Mouse (Mus musculus) retina, embryonic 14.5 days (tissue): ENCODE data around the gene Fam120a.

Source experiments
- DNase-seq: peaks from one replicate; pipeline ENCODE4 v3.0.0-alpha.2; 2015; ENCODE audit warnings: low spot score

Fam120a gene

GRCm38 (mm10) chr13:48965559-48966525 is 2.0 kb downstream of the Fam120a start:
- peak; percentile 74 for DNase-seq

DNA sequence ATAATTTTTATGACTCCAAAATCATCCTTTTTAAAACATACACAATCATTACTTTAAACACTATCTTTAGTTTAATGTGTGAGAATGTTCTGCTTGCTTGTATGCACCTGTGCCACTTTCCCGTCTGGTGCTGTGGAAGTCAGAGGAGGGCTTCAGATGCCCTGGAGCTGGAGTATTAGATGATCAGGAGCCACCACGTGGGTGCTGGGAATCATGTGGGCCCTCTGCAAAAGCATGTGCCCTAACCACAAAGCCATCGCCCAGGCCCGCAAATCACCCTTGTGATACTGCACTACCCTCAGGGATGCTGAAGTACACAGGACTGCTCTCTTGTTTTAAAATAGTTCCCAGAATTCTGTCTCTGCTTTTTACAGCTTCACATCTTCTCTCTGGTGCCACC is 3.0 kb downstream of the Fam120a start:
- DNase-seq, result no peak

DNA sequence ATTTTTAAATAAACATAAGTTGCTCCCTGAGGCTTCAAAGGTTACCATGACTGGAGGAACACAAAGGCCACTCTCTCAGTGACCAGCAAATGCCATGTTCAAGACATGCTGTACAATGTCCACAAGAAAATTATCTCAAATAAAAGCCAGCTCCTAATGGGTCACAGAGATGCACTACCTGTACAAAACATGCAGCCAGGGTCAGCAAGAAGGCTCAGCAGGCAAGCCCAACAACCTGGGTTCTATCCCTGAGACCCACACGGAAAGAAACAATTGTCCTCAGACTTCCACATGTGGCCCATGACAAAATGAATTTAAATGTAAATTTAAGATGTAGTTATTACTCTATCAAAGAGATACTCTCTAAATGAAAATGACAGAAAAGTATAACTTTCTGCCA is 4.7 kb downstream of the Fam120a start:
- DNase-seq, result no peak

DNA sequence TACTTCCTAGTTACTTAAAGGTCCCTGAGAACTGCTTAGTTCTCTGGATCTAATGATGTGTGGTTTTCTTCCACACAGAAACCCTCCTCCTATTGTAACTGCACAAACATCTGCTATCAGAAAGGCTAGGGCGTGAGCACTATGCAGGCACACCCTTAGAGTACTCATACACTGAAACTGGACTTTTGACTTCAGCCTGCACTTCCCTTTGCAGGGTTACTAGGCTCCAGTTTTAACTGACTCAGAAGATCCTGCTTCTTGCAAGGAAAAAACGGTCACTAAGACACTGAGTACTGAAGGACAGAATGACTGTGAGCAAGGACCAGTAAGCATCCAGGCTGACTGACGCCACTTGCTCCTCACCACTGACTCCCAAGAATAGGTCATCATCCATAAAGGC is 5.3 kb downstream of the Fam120a start:
- DNase-seq, result no peak

DNA sequence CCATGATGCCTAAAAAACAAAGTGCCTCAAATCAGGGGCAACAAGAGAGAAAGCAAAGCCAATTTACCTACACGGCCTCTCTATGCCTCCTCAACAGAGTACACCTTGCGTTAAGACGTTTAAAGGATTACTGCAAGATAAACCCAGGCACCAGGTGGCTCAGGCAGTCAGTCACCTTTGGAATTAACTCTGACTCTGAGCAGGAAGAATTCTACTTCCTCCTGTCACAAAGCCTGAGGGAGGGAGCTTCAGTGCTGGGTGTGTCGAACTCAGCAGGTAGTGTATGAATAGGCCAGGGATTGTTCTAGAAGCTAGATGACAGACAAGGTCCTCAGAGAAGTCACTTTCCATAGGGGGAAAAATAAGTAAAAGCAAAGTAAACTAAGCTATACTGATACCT is 9.2 kb downstream of the Fam120a start:
- no peak for DNase-seq

DNA sequence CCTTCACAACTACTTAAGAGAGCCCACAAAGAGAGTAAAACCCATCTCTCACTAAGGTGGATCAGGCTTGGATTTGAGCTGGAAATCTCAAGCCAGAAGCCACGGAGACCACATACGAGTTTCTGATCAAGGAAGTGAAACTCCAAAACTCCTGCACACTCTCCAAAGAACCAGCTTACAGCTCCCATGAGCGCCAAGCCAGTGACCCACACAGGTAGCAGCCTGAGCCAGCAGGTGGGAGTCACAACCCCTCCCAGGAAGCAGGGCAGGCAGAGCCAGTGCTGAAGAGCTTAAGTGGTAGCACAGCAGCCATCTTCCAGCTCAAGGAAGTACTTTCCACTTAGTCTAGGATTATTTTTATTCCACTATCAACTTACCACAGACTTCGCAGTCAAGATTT is 13.0 kb downstream of the Fam120a start:
- no peak for DNase-seq

GRCm38 (mm10) chr13:48950600-48951241 is 17.1 kb downstream of the Fam120a start:
- no peak for DNase-seq

GRCm38 (mm10) chr13:48948951-48949350 is 18.9 kb downstream of the Fam120a start:
- no peak for DNase-seq

- DNase-seq, result no peak
Measured at GRCm38 (mm10) chr13:48944571-48944970, 23.2 kb downstream of the Fam120a start.

DNA sequence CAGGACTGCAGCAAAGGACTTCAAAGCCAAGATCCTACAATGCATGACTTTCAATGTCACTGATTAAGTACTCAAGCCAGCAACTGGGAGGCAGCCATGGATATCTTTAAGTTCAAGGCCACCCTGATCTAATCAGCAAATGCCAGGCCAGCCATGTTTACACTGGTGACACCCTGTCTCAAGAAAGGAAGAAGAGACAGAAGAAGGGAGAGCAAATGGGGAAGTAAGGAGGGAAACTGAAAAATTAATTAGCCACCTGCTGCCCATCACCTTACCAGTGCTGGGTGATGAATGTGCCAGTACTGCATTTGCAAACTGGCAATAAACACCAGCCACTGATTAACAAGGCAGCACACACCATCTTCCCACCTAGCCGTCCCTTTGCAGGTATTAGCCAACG is 25.3 kb downstream of the Fam120a start:
- no peak for DNase-seq

DNA sequence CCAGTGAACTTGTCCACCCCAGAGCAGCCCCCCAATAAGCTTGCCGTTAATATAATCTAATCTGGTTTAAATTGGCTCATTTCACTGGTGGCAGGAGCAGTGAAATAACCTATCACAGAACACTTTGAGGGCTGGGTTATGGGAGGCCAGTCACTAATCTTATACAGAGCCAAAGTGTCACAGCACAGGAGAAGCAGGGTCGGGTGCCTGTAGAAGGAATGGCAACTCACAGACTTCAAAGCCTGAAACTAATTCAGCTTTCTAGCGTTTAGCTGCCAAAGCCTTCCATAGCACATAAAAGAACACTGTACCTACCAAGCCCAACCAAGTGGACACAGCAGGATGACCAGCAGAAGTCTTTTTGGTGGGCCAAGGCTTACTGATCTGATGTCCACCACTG is 26.0 kb downstream of the Fam120a start:
- DNase-seq, result no peak

- DNase-seq, result no peak
Measured at GRCm38 (mm10) chr13:48934597-48934996, 33.2 kb downstream of the Fam120a start.

DNA sequence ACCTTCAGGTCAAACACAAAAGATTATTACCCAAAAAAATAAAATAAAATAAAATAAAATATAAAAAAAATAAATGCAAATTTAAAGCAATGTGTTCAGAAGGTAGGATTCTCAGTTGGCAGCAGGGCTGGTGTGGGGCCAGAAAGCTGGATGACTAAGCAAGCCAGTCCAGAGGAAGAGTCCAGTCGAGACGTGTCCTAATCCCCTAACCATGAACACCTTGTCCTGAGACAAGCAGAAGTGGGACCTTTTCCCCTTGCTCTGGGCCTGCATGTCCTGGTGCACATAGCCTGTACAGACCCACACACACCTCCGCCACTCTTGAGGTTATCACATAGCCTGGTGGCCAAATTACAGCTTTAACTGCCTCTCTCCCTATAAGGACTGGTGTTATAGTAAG is 35.1 kb downstream of the Fam120a start:
- no peak for DNase-seq

DNA sequence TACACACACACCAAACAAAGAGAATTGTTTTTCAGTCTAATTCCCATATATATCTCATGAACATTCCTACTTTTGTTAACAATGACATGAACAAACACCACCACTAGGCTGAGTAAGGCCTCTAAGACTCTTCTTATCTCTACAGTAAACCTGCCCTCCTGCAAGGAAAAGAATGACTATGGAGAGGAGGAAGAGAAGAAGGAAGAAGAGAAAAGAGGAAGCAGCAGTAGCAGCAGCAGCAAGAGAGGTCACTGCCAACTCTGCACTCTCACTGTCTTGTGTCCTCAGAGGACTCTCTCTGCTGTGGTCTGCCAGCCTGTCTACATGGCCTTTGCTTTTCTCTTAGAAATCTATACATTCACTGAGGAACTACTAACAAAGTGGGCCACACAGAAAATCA is 36.1 kb downstream of the Fam120a start:
- DNase-seq, result no peak

DNA sequence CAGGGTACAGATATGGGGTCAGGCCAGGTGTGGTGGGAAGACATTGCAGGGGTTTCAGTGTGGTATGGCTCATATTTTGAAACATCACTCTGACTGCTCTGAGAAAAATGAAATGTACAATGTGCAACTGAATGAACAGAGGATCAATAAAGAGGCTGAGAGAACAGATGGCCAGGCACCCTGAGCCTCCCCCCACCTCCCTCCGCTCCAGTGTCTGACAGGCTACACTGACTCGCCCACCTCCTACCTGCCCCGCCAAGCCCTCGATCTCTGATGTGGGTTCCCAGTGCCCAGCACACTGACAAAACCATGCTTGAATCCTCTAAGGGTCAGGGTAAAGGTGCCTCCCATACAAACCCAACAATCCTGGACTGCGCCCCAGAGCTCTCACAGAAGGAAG is 36.6 kb downstream of the Fam120a start:
- peak; percentile 25 for DNase-seq

DNA sequence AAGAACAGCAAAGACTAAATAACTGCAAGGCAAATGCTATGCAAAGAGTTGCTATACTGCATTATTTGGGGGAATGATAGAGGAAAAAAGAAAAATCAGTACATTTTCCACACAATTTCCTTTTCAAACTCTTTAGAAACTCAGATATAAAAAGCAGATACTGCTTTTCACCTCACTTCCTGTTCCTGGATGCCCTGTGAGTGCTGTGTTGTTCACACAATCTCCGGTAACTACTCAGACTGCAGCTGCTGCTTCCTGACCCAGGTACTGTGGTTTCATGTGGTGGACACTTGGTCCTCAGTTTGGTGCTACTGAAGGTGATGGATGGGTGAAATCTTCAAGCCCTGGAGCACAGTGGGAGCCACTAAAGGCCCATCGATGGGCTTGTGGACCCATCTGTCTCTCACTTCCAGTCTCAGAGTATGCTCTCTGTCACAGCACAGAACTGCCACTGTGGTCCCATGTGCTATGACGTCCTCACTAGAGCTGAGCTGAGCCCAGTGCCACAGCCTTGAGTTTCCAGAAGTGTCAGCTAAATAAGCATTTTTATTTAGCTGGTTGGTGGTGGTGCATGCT is 38.2 kb downstream of the Fam120a start:
- DNase-seq, result no peak

DNA sequence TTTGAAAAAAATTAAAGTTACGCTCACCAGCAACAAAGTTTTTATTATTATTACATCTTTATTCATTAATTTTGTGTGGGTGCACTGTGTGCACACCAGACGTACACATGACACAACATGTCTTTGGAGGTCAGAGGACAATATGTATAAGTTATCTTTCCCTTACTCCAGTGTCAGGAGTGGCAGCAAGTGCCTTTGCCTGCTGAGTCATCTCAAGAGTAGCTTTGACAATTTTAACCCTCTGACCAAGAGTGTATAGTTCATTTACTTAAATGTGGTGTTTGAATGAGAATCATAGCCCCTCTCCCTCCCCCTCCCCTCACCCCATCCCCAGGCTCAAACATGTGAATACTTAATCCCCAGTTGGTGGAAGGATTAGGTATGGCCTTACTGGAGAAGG is 40.2 kb downstream of the Fam120a start:
- no peak for DNase-seq

DNA sequence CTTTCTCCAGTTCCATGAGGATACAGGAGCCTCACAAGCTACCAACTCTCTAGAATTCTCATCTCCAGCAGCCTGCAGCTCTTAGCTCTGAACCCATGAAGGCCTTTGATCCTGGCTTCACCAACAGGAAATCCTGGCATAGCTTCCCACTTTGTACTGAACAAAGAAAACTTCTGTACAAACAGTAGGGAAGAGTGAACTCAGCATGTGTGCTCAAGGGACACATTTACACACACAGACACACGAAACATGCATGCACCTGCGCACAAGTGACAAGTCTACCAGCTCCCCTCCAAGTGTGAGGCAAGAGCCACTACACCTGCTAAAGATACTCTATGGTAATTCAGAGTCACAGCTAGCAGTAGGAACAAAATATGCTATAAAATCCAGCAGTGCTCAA is 45.1 kb downstream of the Fam120a start:
- no peak for DNase-seq

- DNase-seq, result no peak
Measured at GRCm38 (mm10) chr13:48921256-48921655, 46.6 kb downstream of the Fam120a start.

DNA sequence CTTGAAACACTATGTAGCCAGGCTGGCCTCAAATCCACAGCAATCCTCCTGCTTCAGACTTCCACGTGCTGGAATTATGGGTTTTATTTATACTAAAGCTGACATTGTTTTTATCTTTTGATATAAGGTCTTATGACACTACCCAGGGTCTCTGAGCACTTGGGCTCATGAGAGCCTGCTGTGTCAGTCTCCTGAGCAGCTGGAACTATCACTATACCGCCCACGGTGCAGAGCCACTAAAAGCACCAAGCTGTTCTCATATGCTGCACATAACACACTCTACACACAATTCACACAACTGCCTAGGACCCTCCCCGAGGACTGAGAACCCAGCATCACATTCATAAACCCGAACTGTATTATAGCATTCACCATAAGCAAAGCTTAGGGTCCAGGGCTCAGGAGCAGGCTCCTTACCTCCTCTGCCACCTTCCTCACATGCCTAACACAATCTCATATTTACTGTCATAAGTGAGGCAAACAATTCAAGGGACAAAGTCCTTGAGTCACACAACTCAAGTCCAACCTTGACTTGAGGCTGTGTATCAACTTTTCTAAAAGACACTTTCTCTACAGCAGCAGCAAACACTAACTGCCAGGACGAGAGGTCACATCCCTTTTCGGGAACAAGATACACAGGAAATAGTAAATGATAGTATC is 47.9 kb downstream of the Fam120a start:
- DNase-seq, result no peak

DNA sequence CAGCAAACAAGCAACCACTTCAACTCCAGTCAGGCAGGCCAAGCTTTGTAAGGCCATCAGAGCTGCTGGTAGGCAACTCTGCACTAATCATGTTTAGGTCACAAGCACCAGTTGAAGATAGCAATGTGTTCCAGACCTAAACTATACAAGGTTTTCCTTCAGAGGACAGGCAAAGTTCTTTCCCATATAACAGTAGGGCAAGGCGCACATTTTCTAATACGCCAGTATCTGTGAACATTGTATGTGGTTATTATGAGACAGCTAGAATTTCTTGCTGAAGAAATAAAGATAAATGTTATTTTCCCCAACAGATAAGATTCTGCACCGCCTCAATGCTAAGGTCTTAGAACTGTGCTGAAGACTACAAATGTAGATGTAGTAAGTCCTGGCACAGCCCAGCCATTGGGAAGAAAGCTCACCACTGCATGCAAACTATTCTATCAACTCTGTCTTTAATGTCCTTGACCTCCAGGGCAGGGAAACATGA is 50.7 kb downstream of the Fam120a start:
- no peak for DNase-seq

- no peak for DNase-seq
Measured at GRCm38 (mm10) chr13:48913680-48914079, 54.1 kb downstream of the Fam120a start.
